ENCODE assay signal across 16 mouse cellular contexts in the genomic region with DNA sequence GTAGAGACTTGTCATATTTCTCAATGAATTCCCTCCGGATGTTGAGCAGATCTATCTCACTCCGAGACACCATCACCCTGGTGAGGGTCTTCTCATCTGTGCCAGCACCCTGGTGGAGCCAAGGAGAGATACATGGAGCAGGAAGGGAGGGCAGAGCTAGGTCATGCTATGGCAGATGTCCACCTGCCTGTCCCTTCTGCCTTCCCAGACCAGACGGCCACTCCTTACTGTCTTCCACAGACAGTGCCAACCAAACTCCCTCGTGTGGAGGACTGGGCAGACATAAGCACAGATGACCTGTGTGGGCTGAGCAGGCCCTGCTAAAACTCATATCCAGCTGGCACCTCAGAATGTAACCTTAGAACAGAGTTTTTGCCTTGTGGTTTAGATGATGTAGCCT. TPM values are rescaled to one million over a fixed set of nuclear protein-coding genes. Genes with fewer than 3 reads are reported as not detected.
DNase-seq lines count a peak whose midpoint lies in the region; TF ChIP-seq lines count a peak whose summit lies in the region.
"Had no signal": no experiment of that assay in that cellular context is flagged by ENCODE, and none has a peak within 500 bp of the region (broad histone marks: within the 10 kb centered on the region; RNA-seq: fewer than 3 reads in every experiment).

No protein-coding gene starts in this region.

- no peak for TF ChIP-seq CTCF in cerebellum, adult 2 months (IDR thresholded peaks at IDR 0.05; ENCODE audit: borderline replicate concordance, insufficient read depth, low read depth, low read length)

- WGBS in cerebellum, adult 2 months = 35% methylated on average over 4 of the region's 4 CpGs

- no peaks in the 10 kb centered on the region for H3K27me3 ChIP-seq in cerebellum, adult 2 months (ENCODE audit: control insufficient read depth, insufficient read depth, low read length)
- H3K27me3 ChIP-seq: CH12.LX, Patski had no signal

- no peak overlapping the region for H3K27ac ChIP-seq in cerebellum, adult 2 months (ENCODE audit: insufficient read depth, low read length)

- no peak for TF ChIP-seq POLR2A in cerebellum, adult 2 months (IDR thresholded peaks at IDR 0.05; ENCODE audit: borderline replicate concordance, insufficient read depth, low read length)

- no peak overlapping the region for H3K4me3 ChIP-seq in cerebellum, adult 2 months (replicated peaks; ENCODE audit: insufficient read depth, low read depth, low read length)

- peak; percentile 57 to 58 for DNase-seq in cerebellum, postnatal 10 days
- DNase-seq in cerebellum, adult 2 months = no peak
- DNase-seq in cerebellum, postnatal 14 days = peak; percentile 41 to 46
- DNase-seq in cerebellum, adult 9-10 months = no peak
- DNase-seq: adrenal gland, adult 2 months; adrenal gland, adult 8-10 months; adrenal gland, postnatal 10 days; adrenal gland, postnatal 14 days; adrenal gland, postnatal 25 days; adrenal gland, postnatal 36 days; B cell, adult 2 months; cerebellum, adult 11 months; cerebellum, adult 11-12 months; cerebellum, adult 18-20 months had no signal

- no peaks in the 10 kb centered on the region for H3K4me1 ChIP-seq in cerebellum, adult 2 months (ENCODE audit: control insufficient read depth, insufficient read depth, low read length)

RNA-seq across cellular contexts. Expression of gene Tnip1, which starts 18.9 kb away (rescaled TPM):
- polyA plus RNA-seq in cerebellum, adult 2 months (2012; rRNA removed) = 31.1 and 33.1 TPM in 2 replicates

RNA-seq across cellular contexts. Expression of gene Anxa6, which starts 51.6 kb away (rescaled TPM):
- 131 and 141 TPM in 2 replicates for polyA plus RNA-seq in cerebellum, adult 2 months (2012; rRNA removed)

Comparison
In these comparisons a context has a peak if more than half of its experiments do, and no peak if none do; other contexts are left out.
1. DNase-seq: peak in cerebellum, postnatal 10 days (2 of 2) and cerebellum, postnatal 14 days (2 of 2); none in cerebellum, adult 2 months (0 of 2) and cerebellum, adult 9-10 months (single experiment).